Mouse (Mus musculus): ENCODE data around the gene Itga2b. TPM values are rescaled to one million over a fixed set of nuclear protein-coding genes. Genes with fewer than 3 reads are reported as not detected.

Gene Itga2b
- polyA plus RNA-seq, 1 experiment, result 648 TPM

DNA sequence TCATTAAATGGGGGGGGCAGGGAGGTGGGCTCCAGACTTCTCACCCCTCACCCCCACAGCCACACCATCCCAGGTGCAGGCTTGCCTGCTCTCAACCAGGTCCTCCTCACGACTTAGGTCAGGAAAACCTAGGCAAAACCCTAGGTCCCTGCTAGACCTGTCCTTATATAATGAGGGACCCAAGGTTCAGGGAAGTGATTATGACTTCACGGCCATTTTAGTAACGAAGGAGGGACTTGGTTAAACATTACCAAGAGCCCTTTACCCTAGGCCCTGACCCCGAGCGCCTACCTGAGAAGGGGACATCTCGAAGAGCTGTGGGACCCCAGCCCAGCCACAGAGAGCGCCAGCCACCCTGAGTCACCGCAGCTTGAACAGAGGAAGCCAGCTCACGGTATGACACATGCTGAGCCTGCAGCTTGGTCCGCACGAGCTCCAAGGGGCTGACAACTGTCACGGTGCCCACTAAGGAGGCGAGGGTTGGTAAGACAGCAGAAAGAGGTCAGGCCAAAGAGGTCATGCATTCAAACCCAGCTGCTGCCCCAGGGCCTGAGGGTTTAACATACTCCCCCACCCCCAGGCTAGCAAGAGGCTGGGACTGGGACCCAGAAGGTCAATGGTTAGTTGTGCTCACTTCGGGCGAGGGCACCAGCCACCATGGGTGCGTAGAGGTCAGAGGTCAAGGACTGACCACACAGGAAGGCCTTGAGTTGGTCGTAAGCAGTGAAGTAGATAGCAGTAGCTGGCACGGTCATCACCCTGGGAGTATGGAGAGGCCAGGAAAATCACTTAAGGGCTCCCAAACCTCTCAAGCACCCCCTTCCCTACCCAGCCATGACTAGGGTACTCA lies 65.5 kb downstream of the Itga2b start:
- Histone ChIP-seq H3K4me1 (ENCODE audit: control insufficient read depth, insufficient read depth, low read length) (no peaks in the 10 kb centered on the region; the same call in 1 of the 2 replicates), H3K4me3 (replicated peaks; ENCODE audit: control insufficient read depth, low read depth, low read length) (no peak overlapping the region), H3K27ac (ENCODE audit: control insufficient read depth, insufficient read depth, low read depth, low read length, poor library complexity) (no peak overlapping the region)
- 91% methylated on average over 18 of the region's 18 CpGs for WGBS
- TF ChIP-seq POLR2A (IDR thresholded peaks at IDR 0.05; ENCODE audit: borderline replicate concordance, control insufficient read depth, low read depth, low read length), result no peak
- TF ChIP-seq CTCF (IDR thresholded peaks at IDR 0.05; ENCODE audit: control insufficient read depth, insufficient read depth, low read length), result no peak

DNA sequence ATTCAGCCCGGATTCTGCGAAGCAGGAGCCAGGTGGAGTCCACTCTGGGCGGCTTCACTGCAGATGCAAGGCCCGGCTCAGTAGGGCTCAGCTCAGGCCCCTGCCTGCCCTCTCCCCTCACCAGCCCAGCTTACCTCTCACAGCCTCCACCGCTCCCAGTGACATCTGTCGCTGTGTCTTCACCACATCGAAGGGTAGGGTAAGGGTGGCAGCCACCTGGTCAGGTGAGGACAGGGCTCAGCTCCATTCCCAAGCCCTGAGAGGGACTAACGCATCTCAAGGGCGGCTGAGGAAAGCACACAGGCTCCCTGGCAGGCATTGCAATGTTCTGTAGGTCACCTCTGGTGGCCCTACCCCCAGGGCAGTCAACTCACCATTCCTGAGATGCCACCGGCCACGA lies 66.3 kb downstream of the Itga2b start:
- no peak overlapping the region for H3K27ac ChIP-seq (ENCODE audit: control insufficient read depth, insufficient read depth, low read depth, low read length, poor library complexity)

More for the DNA sequence above, 66.3 kb downstream of the Itga2b start:
- TF ChIP-seq CTCF (IDR thresholded peaks at IDR 0.05; ENCODE audit: control insufficient read depth, insufficient read depth, low read length) (no peak), POLR2A (IDR thresholded peaks at IDR 0.05; ENCODE audit: borderline replicate concordance, control insufficient read depth, low read depth, low read length) (no peak)
- Histone ChIP-seq H3K4me3 (replicated peaks; ENCODE audit: control insufficient read depth, low read depth, low read length) (no peak overlapping the region), H3K4me1 (ENCODE audit: control insufficient read depth, insufficient read depth, low read length) (no peaks in the 10 kb centered on the region; the same call in 1 of the 2 replicates)
- 96% methylated on average over 11 of the region's 11 CpGs for WGBS

Other genes with a start within 250 kb of the Itga2b start
- 45.9 and 89.1 TPM in 2 replicates for gene Hdac5, start 240.0 kb downstream of the Itga2b start, polyA plus RNA-seq (2011; ENCODE audit: insufficient read depth, insufficient read length, low replicate concordance, missing spikeins)
- 18.5 and 39.2 TPM in 2 replicates for gene BC030867, start 221.2 kb downstream of the Itga2b start, polyA plus RNA-seq (2011; ENCODE audit: insufficient read depth, insufficient read length, low replicate concordance, missing spikeins)
- 0.52 TPM in 1 of 2 replicates, not detected in the other for gene Asb16, start 201.4 kb downstream of the Itga2b start, polyA plus RNA-seq (2011; ENCODE audit: insufficient read depth, insufficient read length, low replicate concordance, missing spikeins)
- 20.4 and 36.9 TPM in 2 replicates for gene Tmub2, start 185.2 kb downstream of the Itga2b start, polyA plus RNA-seq (2011; ENCODE audit: insufficient read depth, insufficient read length, low replicate concordance, missing spikeins)
- gene Atxn7l3, start 173.5 kb downstream of the Itga2b start, polyA plus RNA-seq (2011; ENCODE audit: insufficient read depth, insufficient read length, low replicate concordance, missing spikeins), result 18.3 and 30.4 TPM in 2 replicates
- gene Ubtf, start 150.4 kb downstream of the Itga2b start, polyA plus RNA-seq (2011; ENCODE audit: insufficient read depth, insufficient read length, low replicate concordance, missing spikeins), result 95.0 and 126 TPM in 2 replicates
- gene Slc4a1, start 103.9 kb downstream of the Itga2b start, polyA plus RNA-seq (2011; ENCODE audit: insufficient read depth, insufficient read length, low replicate concordance, missing spikeins), result 762 and 950 TPM in 2 replicates
- 2.3 and 3.2 TPM in 2 replicates for gene Rundc3a, start 76.7 kb downstream of the Itga2b start, polyA plus RNA-seq (2011; ENCODE audit: insufficient read depth, insufficient read length, low replicate concordance, missing spikeins)
- gene Slc25a39, start 62.2 kb downstream of the Itga2b start, polyA plus RNA-seq (2011; ENCODE audit: insufficient read depth, insufficient read length, low replicate concordance, missing spikeins), result 207 and 269 TPM in 2 replicates
- 57.7 and 87.0 TPM in 2 replicates for gene Grn, start 39.8 kb downstream of the Itga2b start, polyA plus RNA-seq (2011; ENCODE audit: insufficient read depth, insufficient read length, low replicate concordance, missing spikeins)
- 0.65 and 2.7 TPM in 2 replicates for gene Fam171a2, start 22.4 kb downstream of the Itga2b start, polyA plus RNA-seq (2011; ENCODE audit: insufficient read depth, insufficient read length, low replicate concordance, missing spikeins)
- gene Gpatch8, start 86.3 kb upstream of the Itga2b start, polyA plus RNA-seq (2011; ENCODE audit: insufficient read depth, insufficient read length, low replicate concordance, missing spikeins), result 14.4 and 17.0 TPM in 2 replicates
- gene Gm11627, start 109.3 kb upstream of the Itga2b start, polyA plus RNA-seq (2011; ENCODE audit: insufficient read depth, insufficient read length, low replicate concordance, missing spikeins), result not detected in 2 replicates
- gene Fzd2, start 134.3 kb upstream of the Itga2b start, polyA plus RNA-seq (2011; ENCODE audit: insufficient read depth, insufficient read length, low replicate concordance, missing spikeins), result 0.42 TPM in 1 of 2 replicates, not detected in the other
- not detected in 2 replicates for gene Meioc, start 193.6 kb upstream of the Itga2b start, polyA plus RNA-seq (2011; ENCODE audit: insufficient read depth, insufficient read length, low replicate concordance, missing spikeins)
- 8.1 and 17.1 TPM in 2 replicates for gene Ccdc43, start 227.7 kb upstream of the Itga2b start, polyA plus RNA-seq (2011; ENCODE audit: insufficient read depth, insufficient read length, low replicate concordance, missing spikeins)

All from bone marrow, adult 2 months (tissue).